Comparison of ENCODE assay signal across 15 mouse cellular contexts in the genomic region with DNA sequence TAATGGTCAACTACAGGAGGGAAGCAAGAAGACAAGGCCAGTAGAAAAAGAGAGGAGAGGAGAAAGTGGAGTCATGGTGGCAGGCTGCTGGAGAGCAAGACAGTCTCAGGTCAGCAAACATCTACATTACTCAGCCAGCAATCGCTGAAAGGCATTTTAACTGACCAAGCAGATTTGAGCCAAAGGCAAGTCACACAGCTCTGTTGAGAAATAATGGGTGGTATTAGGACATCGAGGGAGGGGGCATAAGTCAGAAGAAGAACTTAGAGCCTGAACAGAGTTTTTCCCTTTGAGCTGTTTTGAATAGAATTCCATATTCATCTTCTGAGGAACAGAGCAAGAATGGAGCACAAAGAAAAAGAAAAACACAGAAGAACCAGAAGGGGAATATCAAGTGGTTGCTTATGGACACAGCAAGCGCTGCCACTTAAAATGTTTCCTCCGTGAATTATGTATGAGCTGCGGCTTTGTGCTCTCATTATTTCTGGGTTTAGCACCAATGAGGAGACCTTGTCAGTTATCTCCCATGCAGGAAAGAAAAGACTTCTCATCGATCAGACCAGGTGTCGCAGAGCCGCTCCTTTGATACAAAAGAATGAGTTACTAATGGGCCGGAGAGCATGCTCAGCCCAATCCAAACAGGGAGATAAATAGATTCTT.
DNase-seq lines count a peak whose midpoint lies in the region; ATAC-seq and TF ChIP-seq lines count a peak whose summit lies in the region.
"Had no signal": no experiment of that assay in that cellular context is flagged by ENCODE, and none has a peak within 500 bp of the region (broad histone marks: within the 10 kb centered on the region; RNA-seq: fewer than 3 reads in every experiment).

No protein-coding gene starts in this region.

- TF ChIP-seq CTCF in liver, adult 2 months (IDR thresholded peaks at IDR 0.05; ENCODE audit: low read depth, low read length): no peak

- no peaks in the 10 kb centered on the region for H3K79me2 ChIP-seq in liver, adult 2 months (ENCODE audit: control insufficient read depth, insufficient read depth, low read length)

- H3K4me3 ChIP-seq in liver, adult 2 months (ENCODE audit: insufficient read depth, low read depth, low read length): no peak overlapping the region
- no peak overlapping the region for H3K4me3 ChIP-seq in liver, embryonic 12.5 days
- no peak overlapping the region for H3K4me3 ChIP-seq in hindbrain, embryonic 11.5 days (ENCODE audit: low read depth, low read length)
- no peak overlapping the region for H3K4me3 ChIP-seq in midbrain, embryonic 11.5 days (ENCODE audit: low read depth, low read length)
- H3K4me3 ChIP-seq: limb, embryonic 15.5 days; lung, embryonic 15.5 days; megakaryocyte, embryonic 14.5 days had no signal

- H3K4me1 ChIP-seq in liver, adult 2 months (ENCODE audit: control insufficient read depth, insufficient read depth, low read length): no peaks in the 10 kb centered on the region; the same call in 1 of the 2 replicates
- no peaks in the 10 kb centered on the region for H3K4me1 ChIP-seq in liver, embryonic 12.5 days
- H3K4me1 ChIP-seq in hindbrain, embryonic 11.5 days (replicated peaks; ENCODE audit: control insufficient read depth, insufficient read depth, low read length): no peaks in the 10 kb centered on the region
- H3K4me1 ChIP-seq in midbrain, embryonic 11.5 days (ENCODE audit: control insufficient read depth, insufficient read depth, low read length): peaks cover 8% of the 10 kb centered on the region; the same call in 1 of the 2 replicates
- H3K4me1 ChIP-seq: limb, embryonic 15.5 days; lung, embryonic 15.5 days had no signal

- TF ChIP-seq POLR2A in liver, adult 2 months (IDR thresholded peaks at IDR 0.05; ENCODE audit: extremely low read depth, insufficient read depth, low read length): no peak

- DNase-seq in liver, adult 2 months (ENCODE audit: extremely low read depth, low read depth, low spot score): peak; percentile 56
- DNase-seq in hindbrain, embryonic 11.5 days (ENCODE audit: low spot score): peak; percentile 41
- DNase-seq in midbrain, embryonic 11.5 days (ENCODE audit: low spot score, missing footprints): peak; percentile 88
- DNase-seq in spleen, adult 12 weeks (ENCODE audit: low spot score): no peak
- DNase-seq in left cerebral cortex, postnatal 4 days: no peak
- no peak for DNase-seq in urinary bladder, postnatal 10 days (ENCODE audit: low spot score)
- DNase-seq: cerebellum, adult 11 months; heart, adult 11 months; thymus, postnatal 25 days had no signal

- no peaks in the 10 kb centered on the region for H3K9me3 ChIP-seq in liver, embryonic 12.5 days (replicated peaks)
- H3K9me3 ChIP-seq in hindbrain, embryonic 11.5 days (ENCODE audit: control insufficient read depth, low read length): no peaks in the 10 kb centered on the region
- H3K9me3 ChIP-seq in midbrain, embryonic 11.5 days (ENCODE audit: control insufficient read depth, low read length): no peaks in the 10 kb centered on the region
- H3K9me3 ChIP-seq: limb, embryonic 15.5 days; lung, embryonic 15.5 days; megakaryocyte, embryonic 14.5 days had no signal

- no peaks in the 10 kb centered on the region for H3K36me3 ChIP-seq in liver, adult 2 months (ENCODE audit: control insufficient read depth, insufficient read depth, low read length)
- no peaks in the 10 kb centered on the region for H3K36me3 ChIP-seq in liver, embryonic 12.5 days
- no peaks in the 10 kb centered on the region for H3K36me3 ChIP-seq in hindbrain, embryonic 11.5 days (ENCODE audit: control insufficient read depth, insufficient read depth, low read length)
- no peaks in the 10 kb centered on the region for H3K36me3 ChIP-seq in midbrain, embryonic 11.5 days (ENCODE audit: control insufficient read depth, insufficient read depth, low read length)
- H3K36me3 ChIP-seq: limb, embryonic 15.5 days; lung, embryonic 15.5 days had no signal

- H3K9ac ChIP-seq in liver, adult 2 months (ENCODE audit: low read depth, low read length): no peak overlapping the region
- H3K9ac ChIP-seq in liver, embryonic 12.5 days: no peak overlapping the region
- no peak overlapping the region for H3K9ac ChIP-seq in hindbrain, embryonic 11.5 days (ENCODE audit: low read depth, low read length)
- H3K9ac ChIP-seq in midbrain, embryonic 11.5 days (ENCODE audit: low read length): no peak overlapping the region
- H3K9ac ChIP-seq: limb, embryonic 15.5 days; lung, embryonic 15.5 days had no signal

- WGBS in liver, adult 2 months: 81% methylated on average over 9 of the region's 9 CpGs
- 74% methylated on average over 9 of the region's 9 CpGs for WGBS in liver, embryonic 12.5 days (ENCODE audit: insufficient replicate concordance)
- WGBS in hindbrain, embryonic 11.5 days: 46% methylated on average over 9 of the region's 9 CpGs
- WGBS in midbrain, embryonic 11.5 days: 43% methylated on average over 9 of the region's 9 CpGs

- no peak overlapping the region for H3K4me2 ChIP-seq in liver, embryonic 12.5 days
- no peak overlapping the region for H3K4me2 ChIP-seq in hindbrain, embryonic 11.5 days (replicated peaks; ENCODE audit: low read depth, low read length)
- no peak overlapping the region for H3K4me2 ChIP-seq in midbrain, embryonic 11.5 days
- H3K4me2 ChIP-seq: limb, embryonic 15.5 days; lung, embryonic 15.5 days had no signal

- intact Hi-C loops in left cerebral cortex, postnatal 4 days (cut with DNase I): no loop called here

- ATAC-seq in liver, embryonic 12.5 days: no peak
- peak; percentile 78 for ATAC-seq in hindbrain, embryonic 11.5 days (ENCODE audit: low FRiP score)
- peak; percentile 86 for ATAC-seq in midbrain, embryonic 11.5 days (ENCODE audit: low FRiP score)
- no peak for ATAC-seq in erythroid progenitor cell, adult 5-6 weeks (replicated peaks; ENCODE audit: low FRiP score, poor library complexity, severe bottlenecking)
- ATAC-seq: inflammation-experienced regulatory T-cells, adult 6 months had no signal

- no peaks in the 10 kb centered on the region for H3K27me3 ChIP-seq in liver, adult 2 months (ENCODE audit: control insufficient read depth, insufficient read depth, low read length)
- H3K27me3 ChIP-seq in liver, embryonic 12.5 days (replicated peaks): no peaks in the 10 kb centered on the region
- H3K27me3 ChIP-seq in hindbrain, embryonic 11.5 days (ENCODE audit: control insufficient read depth, insufficient read depth, low read length): no peaks in the 10 kb centered on the region
- H3K27me3 ChIP-seq in midbrain, embryonic 11.5 days (ENCODE audit: control insufficient read depth, insufficient read depth, low read length): no peaks in the 10 kb centered on the region
- H3K27me3 ChIP-seq: limb, embryonic 15.5 days; lung, embryonic 15.5 days; megakaryocyte, embryonic 14.5 days had no signal

- H3K27ac ChIP-seq in liver, adult 2 months (replicated peaks; ENCODE audit: insufficient read depth, low read depth, low read length): no peak overlapping the region
- H3K27ac ChIP-seq in liver, embryonic 12.5 days: no peak overlapping the region
- H3K27ac ChIP-seq in hindbrain, embryonic 11.5 days (ENCODE audit: low read depth, low read length): no peak overlapping the region
- peak overlapping the region; percentile 32; the same call in 1 of the 2 replicates for H3K27ac ChIP-seq in midbrain, embryonic 11.5 days (ENCODE audit: low read depth, low read length)
- H3K27ac ChIP-seq: limb, embryonic 15.5 days; lung, embryonic 15.5 days had no signal

Comparison
In these comparisons a context has a peak if more than half of its experiments do, and no peak if none do; other contexts are left out.
1. DNase-seq: peak in liver, adult 2 months (single experiment), hindbrain, embryonic 11.5 days (single experiment) and midbrain, embryonic 11.5 days (single experiment); none in spleen, adult 12 weeks (single experiment), left cerebral cortex, postnatal 4 days (single experiment) and urinary bladder, postnatal 10 days (single experiment).
2. ATAC-seq: peak in hindbrain, embryonic 11.5 days (single experiment) and midbrain, embryonic 11.5 days (single experiment); none in liver, embryonic 12.5 days (single experiment) and erythroid progenitor cell, adult 5-6 weeks (single experiment).